Mouse (Mus musculus) cerebellum, postnatal 36 days (tissue): ENCODE results near the gene Fam155a.
A peak's percentile ranks its signal among the peaks of the same experiment; 100 is the strongest.
"Not testable (repeated sequence)": the region's sequence is repeated elsewhere in the genome, so short reads cannot be mapped to it uniquely, and the experiment has no call there.

Experiments
- DNase-seq, 2 experiments: peaks; one replicate each; pipeline ENCODE4 v3.0.0; 2021 to 2022; ENCODE audit warnings: mixed read lengths in 2 of 2

The Fam155a gene

GRCm38 (mm10) chr8:9394670-9395069 is 376.3 kb downstream of the Fam155a start:
- no peak for DNase-seq

GRCm38 (mm10) chr8:9393246-9393645 is 377.7 kb downstream of the Fam155a start:
- DNase-seq, result peak; percentile 46 to 60

GRCm38 (mm10) chr8:9390229-9390628 is 380.7 kb downstream of the Fam155a start:
- not testable (repeated sequence) for DNase-seq

GRCm38 (mm10) chr8:9369201-9369600 is 401.8 kb downstream of the Fam155a start:
- DNase-seq, result peak; percentile 22 to 24

GRCm38 (mm10) chr8:9367721-9368120 is 403.2 kb downstream of the Fam155a start:
- peak; percentile 46 to 49 for DNase-seq

GRCm38 (mm10) chr8:9365381-9365780 is 405.6 kb downstream of the Fam155a start:
- DNase-seq, result no peak

GRCm38 (mm10) chr8:9348523-9349135 is 422.3 kb downstream of the Fam155a start:
- peak; percentile 66 to 75 for DNase-seq

GRCm38 (mm10) chr8:9347163-9347562 is 423.8 kb downstream of the Fam155a start:
- no peak for DNase-seq

GRCm38 (mm10) chr8:9344136-9344535 is 426.8 kb downstream of the Fam155a start:
- DNase-seq, result peak; percentile 15 to 22

- DNase-seq, result no peak
These were observed 428.0 kb downstream of the Fam155a start for GRCm38 (mm10) chr8:9342998-9343397.

- DNase-seq, result no peak
These were observed 428.4 kb downstream of the Fam155a start for GRCm38 (mm10) chr8:9342593-9342992.

- DNase-seq, result no peak
These were observed 433.1 kb downstream of the Fam155a start for GRCm38 (mm10) chr8:9337905-9338304.

- DNase-seq, result no peak
These were observed 435.0 kb downstream of the Fam155a start for GRCm38 (mm10) chr8:9335933-9336303.

- peak in 1 of 2 experiments; percentile 13 for DNase-seq
These were observed 435.6 kb downstream of the Fam155a start for GRCm38 (mm10) chr8:9335285-9335932.

- no peak for DNase-seq
These were observed 438.2 kb downstream of the Fam155a start for GRCm38 (mm10) chr8:9332766-9333165.

GRCm38 (mm10) chr8:9309456-9309855 is 461.5 kb downstream of the Fam155a start:
- DNase-seq, result no peak

GRCm38 (mm10) chr8:9303526-9304135 is 467.3 kb downstream of the Fam155a start:
- no peak for DNase-seq

GRCm38 (mm10) chr8:9295046-9295445 is 475.9 kb downstream of the Fam155a start:
- DNase-seq, result no peak

GRCm38 (mm10) chr8:9292532-9292931 is 478.4 kb downstream of the Fam155a start:
- no peak for DNase-seq

GRCm38 (mm10) chr8:9288015-9288729 is 482.8 kb downstream of the Fam155a start:
- DNase-seq, result no peak

- no peak for DNase-seq
These were observed 496.8 kb downstream of the Fam155a start for GRCm38 (mm10) chr8:9274117-9274516.

- no peak for DNase-seq
These were observed 506.6 kb downstream of the Fam155a start for GRCm38 (mm10) chr8:9264378-9264777.

- DNase-seq, result no peak
These were observed 509.4 kb downstream of the Fam155a start for GRCm38 (mm10) chr8:9261527-9261926.

- DNase-seq, result peak; percentile 48 to 52
These were observed 515.6 kb downstream of the Fam155a start for GRCm38 (mm10) chr8:9255316-9255715.
